Mouse (Mus musculus) 3134 (cell line): Measurements from ENCODE around the gene Cwf19l2.
"Not testable (repeated sequence)": the region's sequence is repeated elsewhere in the genome, so short reads cannot be mapped to it uniquely, and the experiment has no call there.

Source experiments
- DNase-seq: peaks from one replicate; pipeline ENCODE4 v3.0.0-alpha.2; 2011; ENCODE audit warnings: low spot score; ENCODE audit not compliant: insufficient read length; ENCODE audit errors: extremely low read depth

Cwf19l2 gene

DNA sequence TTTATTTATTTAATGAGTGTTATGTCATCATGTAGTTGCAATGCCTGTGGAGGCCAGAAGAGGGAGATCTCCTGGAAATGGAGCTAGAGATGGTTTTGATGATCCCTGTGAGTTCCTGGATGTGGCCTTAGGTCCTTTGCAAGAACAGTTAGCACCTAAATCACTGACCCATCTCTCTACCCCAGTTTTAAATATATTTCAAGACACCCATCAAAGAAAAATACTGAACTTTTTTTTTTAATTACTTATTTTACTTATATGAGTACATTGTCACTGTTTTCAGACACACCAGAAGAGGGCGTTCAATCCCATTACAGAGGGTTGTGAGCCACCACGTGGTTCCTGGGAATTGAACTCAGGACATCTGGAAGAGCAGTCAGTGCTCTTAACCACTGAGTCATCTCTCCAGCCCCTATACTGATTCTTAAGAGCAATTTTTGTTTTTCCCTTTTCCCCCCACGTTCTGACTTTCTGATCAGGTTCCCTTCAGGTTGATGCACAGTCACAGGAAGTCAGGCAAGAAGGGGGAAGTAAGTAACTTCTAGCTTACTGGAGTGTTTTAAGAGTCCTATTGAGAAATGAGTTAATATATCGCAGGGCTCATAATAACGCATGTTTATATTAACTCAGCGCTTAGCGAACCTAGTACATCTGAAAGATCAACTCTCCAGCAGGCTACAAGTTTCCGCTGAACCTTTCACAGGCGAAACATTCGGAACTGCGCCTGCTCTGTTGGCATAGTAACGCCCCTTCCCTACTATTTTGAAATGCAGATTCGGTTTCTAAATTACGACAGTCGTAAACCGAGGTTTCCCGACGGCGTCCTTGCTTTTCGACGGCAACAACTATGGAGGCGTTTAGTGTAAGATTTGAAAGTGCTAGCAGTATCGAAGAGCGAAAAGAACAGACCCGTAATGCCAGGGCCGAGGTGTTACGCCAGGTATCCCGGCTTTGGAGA, at the start of gene Cwf19l2:
Gene Cwf19l2 (plus strand): TSS at position 342 of the 958 bp plus-strand sequence.
- peak; percentile 76 for DNase-seq

DNA sequence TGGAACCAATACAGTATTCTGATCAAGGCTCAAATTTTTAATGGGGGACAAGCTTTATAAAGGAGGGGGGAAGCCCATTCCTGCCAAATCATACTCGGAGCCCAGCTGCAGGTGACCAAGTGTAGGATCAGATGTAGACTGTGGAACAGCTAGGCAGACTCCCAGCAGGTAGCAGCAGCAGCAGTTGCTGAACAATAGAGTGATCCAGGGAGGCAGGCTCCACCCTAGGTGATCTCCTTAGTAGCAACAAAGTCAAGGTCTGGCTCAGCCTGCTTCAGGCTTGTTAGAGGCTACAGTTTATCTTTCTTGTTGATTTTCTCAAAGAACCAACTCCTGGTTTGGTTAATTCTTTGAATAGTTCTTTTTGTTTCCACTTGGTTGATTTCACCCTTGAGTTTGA, 27.1 kb upstream of the Cwf19l2 start:
- not testable (repeated sequence) for DNase-seq

DNA sequence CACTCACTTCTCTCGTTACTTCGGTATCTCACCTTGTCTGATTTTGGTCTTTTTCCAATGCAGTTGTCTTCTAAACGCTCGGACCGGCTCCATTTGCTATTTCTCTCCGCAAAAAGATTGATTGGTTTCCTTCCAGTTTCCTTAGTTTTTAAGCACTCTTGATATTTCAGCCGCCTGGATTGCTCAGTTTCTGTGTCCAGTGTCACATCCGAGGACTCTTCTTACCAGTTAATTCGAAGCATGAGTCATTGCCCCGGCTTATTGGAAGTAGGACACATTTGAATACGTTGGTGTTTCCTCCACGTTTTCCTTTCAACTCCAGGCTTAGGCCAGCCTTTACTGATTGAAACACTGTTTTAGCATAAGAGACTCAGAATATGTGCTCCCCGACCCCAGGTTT, 980 bp downstream of the Cwf19l2 start:
- peak; percentile 26 for DNase-seq

DNA sequence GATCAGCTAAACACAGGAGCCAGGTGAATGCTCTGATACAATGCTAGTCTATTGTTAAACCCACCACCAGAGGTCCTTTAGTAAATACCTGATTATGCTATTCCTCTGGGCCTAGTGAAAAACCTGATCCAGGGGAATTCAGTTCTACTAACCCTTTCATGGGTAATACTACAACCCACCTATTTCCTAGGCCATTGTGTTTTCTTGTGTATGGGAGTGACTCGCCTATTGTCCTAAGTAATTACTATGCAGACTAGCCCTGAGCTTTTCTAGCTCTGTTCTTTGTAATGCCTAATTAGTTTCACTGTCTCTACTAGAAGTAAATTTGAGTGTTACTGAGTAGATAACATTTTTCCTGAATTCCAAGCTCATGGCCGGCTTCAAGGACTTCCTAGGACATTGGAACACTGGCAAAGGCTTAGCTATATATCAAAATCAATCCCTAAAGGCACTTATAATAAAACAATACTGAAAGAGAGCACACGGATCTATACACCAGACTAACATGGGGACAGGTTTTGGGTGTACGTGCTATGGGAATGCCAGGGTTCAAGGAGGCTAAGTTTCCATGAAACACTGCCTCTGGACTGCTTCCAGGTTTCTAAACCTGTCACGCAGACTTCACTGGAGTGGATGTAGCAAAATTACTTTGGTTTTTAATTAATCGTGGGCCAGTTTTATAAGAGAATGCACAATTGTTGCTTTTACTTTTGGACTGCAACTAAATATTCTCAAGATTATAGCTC, 36.3 kb downstream of the Cwf19l2 start:
- DNase-seq = not testable (repeated sequence)

DNA sequence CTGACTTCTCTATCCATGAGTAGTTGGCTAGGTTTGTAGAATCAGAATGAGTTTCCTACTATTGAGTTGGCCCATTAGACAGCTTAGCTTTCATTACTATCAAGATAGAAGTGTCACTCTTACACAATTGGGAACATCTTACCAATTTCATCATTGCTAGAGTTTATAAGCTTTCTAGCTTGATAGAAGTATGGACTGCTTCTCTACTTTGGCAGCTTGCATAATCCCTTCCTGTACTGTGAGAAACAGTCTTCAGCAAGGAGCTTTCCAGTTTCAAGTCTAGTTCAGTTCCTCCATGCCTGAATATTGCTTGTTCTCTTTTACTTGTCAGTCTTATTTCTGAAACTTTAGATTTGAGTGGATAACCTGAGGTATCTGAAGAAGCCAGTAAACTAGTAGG, 68.5 kb downstream of the Cwf19l2 start:
- DNase-seq = no peak

DNA sequence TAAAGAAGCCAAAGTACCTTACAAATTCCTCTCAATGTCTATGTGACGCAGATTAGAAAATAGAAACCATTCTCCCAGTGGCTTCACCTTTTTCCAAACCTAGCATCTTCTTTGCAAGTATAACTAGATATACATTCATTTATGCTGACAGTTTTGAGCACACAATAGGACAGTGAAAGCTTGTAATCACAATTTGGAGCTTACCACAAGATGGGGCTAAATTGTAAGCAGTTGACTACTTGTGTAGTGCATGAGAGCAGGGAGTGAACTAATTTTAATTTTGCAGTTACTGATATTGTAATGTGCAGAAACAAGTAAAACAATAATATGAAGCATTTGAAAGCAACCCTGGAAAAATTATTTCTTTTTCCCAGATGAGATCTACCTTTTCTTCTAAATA, 115.3 kb downstream of the Cwf19l2 start:
- no peak for DNase-seq

DNA sequence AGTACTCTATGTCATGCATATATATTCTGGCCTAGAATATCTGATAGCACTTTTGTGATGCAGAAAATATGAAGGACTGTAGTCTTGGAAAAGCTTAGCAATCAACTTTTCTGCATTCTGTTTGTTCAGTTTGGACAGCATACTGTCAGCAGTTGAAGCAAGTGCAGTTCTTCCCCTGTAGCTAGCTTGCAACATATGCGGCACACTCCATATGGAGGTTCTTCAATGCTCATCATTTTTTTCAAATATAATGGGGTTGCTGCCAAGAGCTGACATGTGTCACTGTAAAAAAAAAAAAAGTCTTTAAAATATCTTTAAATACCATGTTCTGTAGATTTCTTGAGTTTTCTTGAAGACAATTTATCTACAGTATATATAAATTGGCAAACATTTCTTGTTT, 115.8 kb downstream of the Cwf19l2 start:
- DNase-seq = no peak

DNA sequence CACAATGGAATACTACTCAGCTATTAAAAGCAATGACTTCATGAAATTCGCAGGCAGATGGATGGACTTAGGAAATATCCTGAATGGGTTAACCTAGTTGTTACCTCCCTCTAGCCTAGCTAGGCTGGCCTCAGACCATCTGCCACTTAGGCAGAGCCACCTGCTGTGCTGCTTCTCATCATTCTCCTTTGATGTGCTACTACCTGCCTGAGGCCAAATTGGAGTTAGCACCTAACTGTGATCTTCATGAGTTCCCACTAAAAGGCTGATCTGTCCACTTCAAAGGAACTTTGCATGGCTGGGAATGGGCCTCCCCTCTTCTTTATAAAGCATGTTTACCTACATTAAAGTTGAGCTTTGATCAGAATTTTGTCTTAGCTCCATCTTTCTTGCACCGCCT, 117.6 kb downstream of the Cwf19l2 start:
- DNase-seq = no peak
